18 mouse cellular contexts compared by ENCODE assay signal in the genomic region with DNA sequence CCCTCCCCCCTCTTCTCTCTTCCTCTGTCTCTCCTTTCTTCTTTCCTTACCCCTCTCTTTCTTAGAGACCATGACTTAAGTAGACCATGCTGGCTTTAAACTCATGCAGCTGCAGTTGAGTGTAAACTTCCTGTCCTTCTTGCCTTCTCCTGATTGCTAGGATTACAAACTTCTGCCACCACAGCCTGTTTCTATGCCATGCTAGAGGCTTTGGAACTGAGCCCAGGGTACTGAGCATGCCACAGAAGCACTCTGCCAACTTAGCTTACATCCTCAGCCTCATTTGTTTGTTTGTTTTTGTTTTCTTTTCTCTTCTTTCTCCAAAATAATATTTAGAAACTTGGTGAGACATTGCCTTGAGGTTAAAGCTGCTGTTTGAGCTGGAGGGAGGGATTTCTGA. TPM values are rescaled to one million over a fixed set of nuclear protein-coding genes. Genes with fewer than 3 reads are reported as not detected.
DNase-seq lines count a peak whose midpoint lies in the region; ATAC-seq lines count a peak whose summit lies in the region.
"Had no signal": no experiment of that assay in that cellular context is flagged by ENCODE, and none has a peak within 500 bp of the region (broad histone marks: within the 10 kb centered on the region; RNA-seq: fewer than 3 reads in every experiment).

No protein-coding gene starts in this region.

- peaks cover 44% of the 10 kb centered on the region for H3K4me1 ChIP-seq in heart, embryonic 13.5 days
- H3K4me1 ChIP-seq in lung, embryonic 15.5 days: peaks cover 29% of the 10 kb centered on the region
- no peaks in the 10 kb centered on the region; the same call in none of the 2 replicates for H3K4me1 ChIP-seq in intestine, embryonic 14.5 days (replicated peaks; ENCODE audit: control insufficient read depth, insufficient read depth, low read length)
- peaks cover 32% of the 10 kb centered on the region for H3K4me1 ChIP-seq in limb, embryonic 15.5 days

- DNase-seq in heart, postnatal 10 days: no peak
- DNase-seq in lung, postnatal 25 days (ENCODE audit: low spot score): no peak
- no peak for DNase-seq in intestine, embryonic 14.5 days (ENCODE audit: low spot score)
- DNase-seq in adrenal gland, adult 8-10 months: no peak
- no peak for DNase-seq in frontal cortex, postnatal 36 days (ENCODE audit: low spot score in 2 of 2)
- DNase-seq: gastrocnemius, adult 2 months; kidney, postnatal 4 days; liver; lung, adult 2 months; thymus, postnatal 14 days had no signal

- no peak overlapping the region for H3K4me3 ChIP-seq in heart, embryonic 13.5 days
- H3K4me3 ChIP-seq in lung, embryonic 15.5 days: no peak overlapping the region
- H3K4me3 ChIP-seq in intestine, embryonic 14.5 days (ENCODE audit: low read depth, low read length): no peak overlapping the region
- H3K4me3 ChIP-seq in limb, embryonic 15.5 days: no peak overlapping the region
- H3K4me3 ChIP-seq: gastrocnemius, adult 2 months; hindbrain, embryonic 15.5 days; myocyte had no signal

- no peaks in the 10 kb centered on the region for H3K9me3 ChIP-seq in heart, embryonic 13.5 days
- no peaks in the 10 kb centered on the region for H3K9me3 ChIP-seq in lung, embryonic 15.5 days
- H3K9me3 ChIP-seq in intestine, embryonic 14.5 days (ENCODE audit: control insufficient read depth, low read length): no peaks in the 10 kb centered on the region
- no peaks in the 10 kb centered on the region for H3K9me3 ChIP-seq in limb, embryonic 15.5 days
- H3K9me3 ChIP-seq: hindbrain, embryonic 15.5 days had no signal

- intact Hi-C loops in heart, postnatal 10 days (cut with DNase I): no loop called here

- H3K4me2 ChIP-seq in heart, embryonic 13.5 days: no peak overlapping the region
- H3K4me2 ChIP-seq in lung, embryonic 15.5 days: no peak overlapping the region
- no peak overlapping the region for H3K4me2 ChIP-seq in intestine, embryonic 14.5 days (ENCODE audit: low read length)
- no peak overlapping the region for H3K4me2 ChIP-seq in limb, embryonic 15.5 days
- H3K4me2 ChIP-seq: hindbrain, embryonic 15.5 days had no signal

- no peaks in the 10 kb centered on the region for H3K36me3 ChIP-seq in heart, embryonic 13.5 days
- no peaks in the 10 kb centered on the region for H3K36me3 ChIP-seq in lung, embryonic 15.5 days
- H3K36me3 ChIP-seq in intestine, embryonic 14.5 days (ENCODE audit: control insufficient read depth, insufficient read depth, low read length): no peaks in the 10 kb centered on the region
- no peaks in the 10 kb centered on the region for H3K36me3 ChIP-seq in limb, embryonic 15.5 days
- H3K36me3 ChIP-seq: hindbrain, embryonic 15.5 days had no signal

- ATAC-seq in heart, embryonic 13.5 days (ENCODE audit: extremely low read depth, insufficient number of reproducible peaks, low FRiP score, low TSS enrichment): no peak
- no peak for ATAC-seq in lung, embryonic 15.5 days (ENCODE audit: borderline replicate concordance, extremely low read depth, low FRiP score, low TSS enrichment)
- no peak for ATAC-seq in intestine, embryonic 14.5 days (replicated peaks; ENCODE audit: low FRiP score, low TSS enrichment, low read depth)
- ATAC-seq in limb, embryonic 15.5 days (ENCODE audit: insufficient number of reproducible peaks, low FRiP score, low TSS enrichment, low read depth): no peak

- H3K27ac ChIP-seq in heart, embryonic 13.5 days (replicated peaks): peak overlapping the region; percentile 95
- peak overlapping the region; percentile 35 for H3K27ac ChIP-seq in lung, embryonic 15.5 days
- peak overlapping the region; percentile 66 for H3K27ac ChIP-seq in intestine, embryonic 14.5 days (ENCODE audit: low read depth)
- H3K27ac ChIP-seq in limb, embryonic 15.5 days: peak overlapping the region; percentile 83
- H3K27ac ChIP-seq: gastrocnemius, adult 2 months; hindbrain, embryonic 15.5 days had no signal

- no peaks in the 10 kb centered on the region for H3K27me3 ChIP-seq in heart, embryonic 13.5 days (replicated peaks)
- no peaks in the 10 kb centered on the region for H3K27me3 ChIP-seq in lung, embryonic 15.5 days
- no peaks in the 10 kb centered on the region for H3K27me3 ChIP-seq in intestine, embryonic 14.5 days (replicated peaks; ENCODE audit: control insufficient read depth, insufficient read depth, low read length)
- H3K27me3 ChIP-seq in limb, embryonic 15.5 days: no peaks in the 10 kb centered on the region
- H3K27me3 ChIP-seq: hindbrain, embryonic 15.5 days had no signal

- no peak overlapping the region for H3K9ac ChIP-seq in heart, embryonic 13.5 days
- no peak overlapping the region for H3K9ac ChIP-seq in lung, embryonic 15.5 days
- H3K9ac ChIP-seq in intestine, embryonic 14.5 days (ENCODE audit: low read length): no peak overlapping the region
- no peak overlapping the region for H3K9ac ChIP-seq in limb, embryonic 15.5 days
- H3K9ac ChIP-seq: hindbrain, embryonic 15.5 days had no signal

RNA-seq across cellular contexts. Expression of a gene that starts 25.4 kb away (rescaled TPM):
- 125 and 139 TPM in 2 replicates for polyA plus RNA-seq in heart, embryonic 13.5 days (2015; fragmentation: Nextera tagmentation; extraction: Ambion mirVana)
- 10 to 100 TPM; 76.2 to 79.6 TPM for total RNA-seq in heart, postnatal 10 days (2021)
- 248 and 250 TPM in 2 replicates for polyA plus RNA-seq in lung, embryonic 15.5 days (2015; fragmentation: Nextera tagmentation; extraction: Ambion mirVana)
- polyA plus RNA-seq in intestine, embryonic 14.5 days (2014; fragmentation: Nextera tagmentation; extraction: Ambion mirVana): 236 and 255 TPM in 2 replicates
- 258 and 267 TPM in 2 replicates for polyA plus RNA-seq in limb, embryonic 15.5 days (2015; fragmentation: Nextera tagmentation; extraction: Ambion mirVana)
- total RNA-seq in adrenal gland, adult 8-10 months (2022): 10 to 100 TPM; 24.9 to 34.2 (median 29.2) TPM
- total RNA-seq: MEL had no signal

RNA-seq across cellular contexts. Expression of a gene that starts 48.5 kb away (rescaled TPM):
- 0.11 TPM in 1 of 2 replicates, not detected in the other for polyA plus RNA-seq in heart, embryonic 13.5 days (2015; fragmentation: Nextera tagmentation; extraction: Ambion mirVana)
- not detected for total RNA-seq in heart, postnatal 10 days (2021)
- 0.39 and 0.49 TPM in 2 replicates for polyA plus RNA-seq in lung, embryonic 15.5 days (2015; fragmentation: Nextera tagmentation; extraction: Ambion mirVana)
- 0.20 and 0.40 TPM in 2 replicates for polyA plus RNA-seq in intestine, embryonic 14.5 days (2014; fragmentation: Nextera tagmentation; extraction: Ambion mirVana)
- polyA plus RNA-seq in limb, embryonic 15.5 days (2015; fragmentation: Nextera tagmentation; extraction: Ambion mirVana): 0.36 and 0.42 TPM in 2 replicates
- under 1 TPM in 1 of 4 experiments, not detected in 3; 0.16 TPM for total RNA-seq in adrenal gland, adult 8-10 months (2022)
- total RNA-seq: adrenal gland, postnatal 4 days; gastrocnemius, adult 2 months; heart, adult 18-20 months; MEL had no signal
- polyA plus RNA-seq: myocyte had no signal

RNA-seq across cellular contexts. Expression of a gene that starts 48.6 kb away (rescaled TPM):
- 0.08 and 0.09 TPM in 2 replicates for polyA plus RNA-seq in heart, embryonic 13.5 days (2015; fragmentation: Nextera tagmentation; extraction: Ambion mirVana)
- total RNA-seq in heart, postnatal 10 days (2021): under 1 TPM in 1 of 2 experiments, not detected in 1; 0.07 TPM
- 0.21 and 0.39 TPM in 2 replicates for polyA plus RNA-seq in lung, embryonic 15.5 days (2015; fragmentation: Nextera tagmentation; extraction: Ambion mirVana)
- polyA plus RNA-seq in intestine, embryonic 14.5 days (2014; fragmentation: Nextera tagmentation; extraction: Ambion mirVana): 0.22 and 0.23 TPM in 2 replicates
- 0.17 and 0.22 TPM in 2 replicates for polyA plus RNA-seq in limb, embryonic 15.5 days (2015; fragmentation: Nextera tagmentation; extraction: Ambion mirVana)
- not detected for total RNA-seq in adrenal gland, adult 8-10 months (2022)
- total RNA-seq: gastrocnemius, adult 2 months; heart, adult 18-20 months; MEL had no signal
- polyA plus RNA-seq: lung, adult 2 months had no signal

Comparison
In these comparisons a context has a peak if more than half of its experiments do, and no peak if none do; other contexts are left out.
1. H3K27ac ChIP-seq: peak in every context shown above with its lines; median percentile 95 in heart, embryonic 13.5 days; 83 in limb, embryonic 15.5 days; 66 in intestine, embryonic 14.5 days; 35 in lung, embryonic 15.5 days.